Mouse (Mus musculus): ENCODE data around the gene Pnpla7. TPM values are rescaled to one million over a fixed set of nuclear protein-coding genes. Genes with fewer than 3 reads are reported as not detected.

The Pnpla7 gene
- total and polyA plus RNA-seq, 3 experiments, result 18.5 to 26.1 (median 23.4) TPM

DNA sequence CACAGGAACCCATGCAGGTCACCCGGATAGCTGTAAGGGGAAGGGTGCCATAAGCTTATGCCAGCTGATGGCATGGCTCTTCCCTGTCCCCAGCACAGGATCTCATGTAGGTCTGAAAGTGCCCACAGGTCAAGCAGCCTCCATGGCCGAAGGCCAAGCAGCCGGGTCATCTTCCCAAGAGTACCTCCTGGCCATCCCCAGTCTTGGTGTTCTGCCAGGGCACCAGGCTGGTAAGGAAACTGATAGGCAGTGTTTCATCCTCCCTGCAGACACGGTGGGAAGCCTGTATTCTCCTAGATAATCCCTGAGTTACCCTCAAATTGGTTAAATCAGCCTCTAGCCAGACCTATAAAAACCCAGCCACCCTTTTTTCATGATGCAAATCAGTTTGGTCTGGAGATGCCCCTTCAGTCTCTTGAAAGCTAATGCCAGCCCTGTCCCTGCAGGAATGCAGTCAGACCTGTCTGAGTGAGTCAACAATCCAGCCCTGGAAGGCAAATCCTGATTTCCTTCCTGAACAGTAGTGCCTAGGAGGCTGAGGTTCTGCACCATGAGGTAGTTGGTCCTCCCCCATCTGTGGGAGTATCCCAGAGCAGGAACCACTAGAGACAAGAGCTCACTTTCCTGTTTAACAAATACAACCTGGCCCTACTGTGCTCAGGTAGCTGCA is 47.9 kb upstream of the Pnpla7 start:
- Histone ChIP-seq H3K79me2 (replicated peaks; ENCODE audit: control insufficient read depth, extremely low read depth, insufficient read depth, poor library complexity, severe bottlenecking) (no peaks in the 10 kb centered on the region), H3K4me3 (replicated peaks in 1 of 3; ENCODE audit: low read depth in 2 of 3, low read length in 2 of 3, poor library complexity in 1 of 3) (no peak overlapping the region), H3K36me3 (replicated peaks in 1 of 2; ENCODE audit: control insufficient read depth in 1 of 2, insufficient read depth in 1 of 2, low read length in 1 of 2) (peaks cover 18 to 38% of the 10 kb centered on the region in 2 experiments), H3K27me3 (replicated peaks) (no peaks in the 10 kb centered on the region), H3K4me1 (ENCODE audit: control insufficient read depth in 1 of 2, insufficient read depth in 2 of 2) (peaks cover 7 to 27% of the 10 kb centered on the region in 2 experiments), H3K4me2 (ENCODE audit: insufficient read depth, low read depth, poor library complexity, severe bottlenecking) (no peak overlapping the region), H3K27ac (ENCODE audit: insufficient read depth, low read depth) (no peak overlapping the region), H3K9me3 (replicated peaks; ENCODE audit: low read length) (no peaks in the 10 kb centered on the region), H3K9ac (ENCODE audit: insufficient read depth, low read depth) (no peak overlapping the region)
- no peak for TF ChIP-seq MAX (IDR thresholded peaks at IDR 0.05; ENCODE audit: low read length)
- TF ChIP-seq NRF1 (IDR thresholded peaks at IDR 0.05; ENCODE audit: low read depth, low read length), result no peak
- no peak for TF ChIP-seq ZKSCAN1 (IDR thresholded peaks at IDR 0.05; ENCODE audit: borderline replicate concordance, low read depth, low read length)
- TF ChIP-seq GABPA (IDR thresholded peaks at IDR 0.05; ENCODE audit: insufficient replicate concordance, low read depth, low read length), result no peak
- no peak for TF ChIP-seq ZMIZ1 (IDR thresholded peaks at IDR 0.05; ENCODE audit: low read depth, low read length)
- TF ChIP-seq HCFC1 (IDR thresholded peaks at IDR 0.05; ENCODE audit: low read depth, low read length), result no peak
- no peak for TF ChIP-seq TBP (conservative IDR thresholded peaks at IDR 0.05; ENCODE audit: low read depth, low read length)
- no peak for TF ChIP-seq IRF4 (IDR thresholded peaks at IDR 0.05; ENCODE audit: low read depth, low read length)
- no peak for TF ChIP-seq ZNF384 (IDR thresholded peaks at IDR 0.05; ENCODE audit: low read depth, low read length)
- no peak for TF ChIP-seq MEF2A (IDR thresholded peaks at IDR 0.05; ENCODE audit: borderline replicate concordance, low read depth, low read length)
- no peak for TF ChIP-seq ZC3H11A (IDR thresholded peaks at IDR 0.05; ENCODE audit: low read depth, low read length)
- TF ChIP-seq USF1 (IDR thresholded peaks at IDR 0.05; ENCODE audit: low read depth, low read length), result no peak
- TF ChIP-seq PAX5 (IDR thresholded peaks at IDR 0.05; ENCODE audit: low read length), result no peak
- TF ChIP-seq UBTF (IDR thresholded peaks at IDR 0.05; ENCODE audit: low read depth, low read length), result no peak
- TF ChIP-seq RCOR1 (conservative IDR thresholded peaks at IDR 0.05; ENCODE audit: low read depth, low read length), result no peak
- dilution Hi-C loops (cut with MboI; ENCODE audit: extremely low pct_ligation_motif_present, extremely low pct_unique_long_range_greater_than_20kb, low sequenced_read_pairs), result no loop called here
- in situ Hi-C loops (cut with MboI; ENCODE audit: low pct_ligation_motif_present, low pct_unique_long_range_greater_than_20kb, low sequenced_read_pairs), result no loop called here
- no peak for DNase-seq (ENCODE audit: extremely low read depth)

DNA sequence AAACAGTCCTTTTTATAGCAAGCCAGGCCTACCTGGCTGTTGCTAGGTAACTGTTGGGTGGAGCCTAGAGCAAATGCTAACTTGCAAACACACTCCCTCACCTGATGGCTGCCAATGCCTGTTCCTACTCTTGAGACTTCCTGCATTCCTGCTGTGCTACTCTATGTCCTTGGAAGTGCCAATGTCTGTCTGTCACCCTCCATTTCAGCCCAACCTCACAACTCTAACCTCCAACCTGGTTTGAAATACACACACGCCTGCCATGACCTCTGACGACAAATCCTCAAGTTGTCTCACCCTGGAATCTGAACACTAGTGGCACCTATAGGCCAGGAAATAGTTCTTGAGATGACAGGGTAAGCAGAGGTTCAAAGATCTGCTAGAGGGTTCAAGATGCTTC is 46.7 kb upstream of the Pnpla7 start:
- Histone ChIP-seq H3K4me2 (ENCODE audit: insufficient read depth, low read depth, poor library complexity, severe bottlenecking) (no peak overlapping the region), H3K4me1 (ENCODE audit: control insufficient read depth in 1 of 2, insufficient read depth in 2 of 2) (peaks cover 13 to 39% of the 10 kb centered on the region in 2 experiments), H3K4me3 (replicated peaks in 1 of 3; ENCODE audit: low read depth in 2 of 3, low read length in 2 of 3, poor library complexity in 1 of 3) (no peak overlapping the region), H3K36me3 (replicated peaks in 1 of 2; ENCODE audit: control insufficient read depth in 1 of 2, insufficient read depth in 1 of 2, low read length in 1 of 2) (peaks cover 18 to 37% of the 10 kb centered on the region in 2 experiments), H3K27ac (ENCODE audit: insufficient read depth, low read depth) (no peak overlapping the region), H3K79me2 (replicated peaks; ENCODE audit: control insufficient read depth, extremely low read depth, insufficient read depth, poor library complexity, severe bottlenecking) (no peaks in the 10 kb centered on the region; the same call in 1 of the 2 replicates), H3K27me3 (replicated peaks) (no peaks in the 10 kb centered on the region), H3K9me3 (replicated peaks; ENCODE audit: low read length) (no peaks in the 10 kb centered on the region), H3K9ac (ENCODE audit: insufficient read depth, low read depth) (no peak overlapping the region)
- dilution Hi-C loops (cut with MboI; ENCODE audit: extremely low pct_ligation_motif_present, extremely low pct_unique_long_range_greater_than_20kb, low sequenced_read_pairs) (no loop called here), in situ Hi-C loops (cut with MboI; ENCODE audit: low pct_ligation_motif_present, low pct_unique_long_range_greater_than_20kb, low sequenced_read_pairs) (no loop called here)
- no peak for TF ChIP-seq MEF2A (IDR thresholded peaks at IDR 0.05; ENCODE audit: borderline replicate concordance, low read depth, low read length)
- DNase-seq (ENCODE audit: extremely low read depth), result no peak
